ENCODE assay signal across 51 mouse cellular contexts in genomic region chr2:51641635-51642034, GRCm38 (mm10). TPM values are rescaled to one million over a fixed set of nuclear protein-coding genes. Genes with fewer than 3 reads are reported as not detected.
"Had no signal": no experiment of that assay in that cellular context is flagged by ENCODE, and none has a peak within 500 bp of the region (broad histone marks: within the 10 kb centered on the region; RNA-seq: fewer than 3 reads in every experiment).

No protein-coding gene starts in this region.

- H3K9me3 ChIP-seq: heart, embryonic 10.5 days; heart, embryonic 12.5 days; heart, embryonic 13.5 days; heart, embryonic 15.5 days; hindbrain, embryonic 10.5 days; hindbrain, embryonic 12.5 days; hindbrain, embryonic 13.5 days; hindbrain, embryonic 15.5 days; intestine, embryonic 15.5 days; kidney, embryonic 15.5 days had no signal

- H3K9ac ChIP-seq: heart, embryonic 12.5 days; heart, embryonic 13.5 days; heart, embryonic 15.5 days; hindbrain, embryonic 12.5 days; hindbrain, embryonic 13.5 days; hindbrain, embryonic 14.5 days; hindbrain, embryonic 15.5 days; intestine, embryonic 15.5 days; kidney, embryonic 15.5 days had no signal

- H3K36me3 ChIP-seq: heart, embryonic 10.5 days; heart, embryonic 12.5 days; heart, embryonic 13.5 days; heart, embryonic 15.5 days; hindbrain, embryonic 10.5 days; hindbrain, embryonic 12.5 days; hindbrain, embryonic 13.5 days; hindbrain, embryonic 15.5 days; intestine, embryonic 15.5 days; kidney, embryonic 15.5 days had no signal

- H3K27me3 ChIP-seq: heart, embryonic 12.5 days; heart, embryonic 13.5 days; heart, embryonic 15.5 days; hindbrain, embryonic 12.5 days; hindbrain, embryonic 13.5 days; hindbrain, embryonic 15.5 days; intestine, embryonic 15.5 days; kidney, embryonic 15.5 days had no signal

- H3K27ac ChIP-seq: heart, embryonic 10.5 days; heart, embryonic 13.5 days; heart, embryonic 15.5 days; hindbrain, embryonic 10.5 days; hindbrain, embryonic 12.5 days; hindbrain, embryonic 13.5 days; hindbrain, embryonic 14.5 days; hindbrain, embryonic 15.5 days; hindbrain, postnatal 0 days; intestine, embryonic 15.5 days; kidney, embryonic 15.5 days; kidney, postnatal 0 days; layer of hippocampus, adult 2 months; left cerebral cortex, adult 2 months had no signal

- DNase-seq: heart, postnatal 10 days; heart, postnatal 14 days; heart, postnatal 36 days; heart, postnatal 4 days; kidney, adult 11 months; kidney, adult 18-20 months; kidney, adult 2 months; kidney, adult 8-10 months; kidney, adult 9 months; kidney, postnatal 10 days; kidney, postnatal 14 days; kidney, postnatal 25 days; kidney, postnatal 36 days; kidney, postnatal 4 days had no signal

- H3K4me2 ChIP-seq: heart, embryonic 11.5 days; heart, embryonic 12.5 days; heart, embryonic 13.5 days; heart, embryonic 15.5 days; hindbrain, embryonic 12.5 days; hindbrain, embryonic 13.5 days; hindbrain, embryonic 14.5 days; hindbrain, embryonic 15.5 days; intestine, embryonic 15.5 days; kidney, embryonic 15.5 days had no signal

- H3K4me3 ChIP-seq: heart, embryonic 10.5 days; heart, embryonic 12.5 days; heart, embryonic 13.5 days; heart, embryonic 15.5 days; hindbrain, embryonic 10.5 days; hindbrain, embryonic 12.5 days; hindbrain, embryonic 13.5 days; hindbrain, embryonic 15.5 days; intestine, embryonic 15.5 days; kidney, embryonic 15.5 days; layer of hippocampus, adult 2 months; left cerebral cortex, adult 2 months had no signal

- H3K4me1 ChIP-seq: heart, embryonic 10.5 days; hindbrain, embryonic 12.5 days; hindbrain, embryonic 13.5 days; hindbrain, embryonic 15.5 days; intestine, embryonic 15.5 days; kidney, embryonic 15.5 days had no signal

- ATAC-seq: hindbrain, embryonic 16.5 days; hindbrain, postnatal 0 days; inflammation-experienced regulatory T-cells, adult 6 months; intestine, embryonic 15.5 days; intestine, embryonic 16.5 days; intestine, postnatal 0 days had no signal

RNA-seq across cellular contexts. Expression of gene Tas2r134, which starts 14.3 kb away (rescaled TPM):
- total RNA-seq: heart, postnatal 10 days; heart, postnatal 14 days; heart, postnatal 25 days; heart, postnatal 36 days; heart, postnatal 4 days; hematopoietic stem cell, adult 5-6 weeks; hindbrain, postnatal 0 days; layer of hippocampus, adult 18-20 months; layer of hippocampus, adult 2 months; layer of hippocampus, adult 8-10 months; layer of hippocampus, postnatal 14 days; layer of hippocampus, postnatal 25 days; layer of hippocampus, postnatal 36 days; left cerebral cortex, adult 18-20 months; left cerebral cortex, adult 2 months; left cerebral cortex, adult 8-10 months had no signal
- polyA plus RNA-seq: heart, embryonic 10.5 days; heart, embryonic 11.5 days; heart, embryonic 12.5 days; heart, embryonic 13.5 days; heart, embryonic 14.5 days; heart, embryonic 15.5 days; heart, embryonic 16.5 days; heart, postnatal 0 days; hindbrain, embryonic 10.5 days; hindbrain, embryonic 11.5 days; hindbrain, embryonic 12.5 days; hindbrain, embryonic 13.5 days; hindbrain, embryonic 14.5 days; hindbrain, embryonic 15.5 days; hindbrain, embryonic 16.5 days; hindbrain, postnatal 0 days; inflammation-experienced regulatory T-cells, adult 6 months; intestine, embryonic 14.5 days; intestine, embryonic 15.5 days; intestine, embryonic 16.5 days; intestine, postnatal 0 days; kidney, adult 2 months; kidney, embryonic 14.5 days; kidney, embryonic 15.5 days; kidney, embryonic 16.5 days; kidney, postnatal 0 days; large intestine, adult 2 months had no signal
